Mouse (Mus musculus): ENCODE data around the gene Cst9. TPM values are rescaled to one million over a fixed set of nuclear protein-coding genes. Genes with fewer than 3 reads are reported as not detected.
A peak's percentile ranks its signal among the peaks of the same experiment; 100 is the strongest.

The Cst9 gene
- not detected for total RNA-seq (2021)
- long read RNA-seq, experiment 1, result 0 reads
- long read RNA-seq, experiment 2, result 0 reads

GRCm38 (mm10) chr2:148834912-148835311, at the start of gene Cst9:
Gene Cst9 (plus strand): TSS chr2:148835147.
- DNase-seq (ENCODE audit: low spot score in 2 of 2), result no peak

- DNase-seq (ENCODE audit: low spot score in 2 of 2), result no peak
Observed at GRCm38 (mm10) chr2:148789142-148789541, 45.8 kb upstream of the Cst9 start, which contains the start of gene Cst12. Gene Cst12 (plus strand): TSS chr2:148789361.

- DNase-seq (ENCODE audit: low spot score in 2 of 2), result no peak
Observed at GRCm38 (mm10) chr2:148798485-148798884, 36.5 kb upstream of the Cst9 start, which contains the start of gene Cst8. Gene Cst8 (plus strand): TSS chr2:148798785.

- DNase-seq (ENCODE audit: low spot score in 2 of 2), result no peak
Observed at GRCm38 (mm10) chr2:148801491-148801921, 33.4 kb upstream of the Cst9 start.

- no peak for DNase-seq (ENCODE audit: low spot score in 2 of 2)
Observed at GRCm38 (mm10) chr2:148806696-148807095, 28.3 kb upstream of the Cst9 start.

GRCm38 (mm10) chr2:148819909-148820308, 15.0 kb upstream of the Cst9 start, which contains the start of gene Cst13:
Gene Cst13 (plus strand): TSS chr2:148820081.
- DNase-seq (ENCODE audit: low spot score in 2 of 2), result no peak

- DNase-seq (ENCODE audit: low spot score in 2 of 2), result no peak
Observed at GRCm38 (mm10) chr2:148825986-148826385, 9.0 kb upstream of the Cst9 start.

- DNase-seq (ENCODE audit: low spot score in 2 of 2), result no peak
Observed at GRCm38 (mm10) chr2:148838075-148838777, 3.3 kb downstream of the Cst9 start.

- DNase-seq (ENCODE audit: low spot score in 2 of 2), result no peak
Observed at GRCm38 (mm10) chr2:148839224-148839623, 4.3 kb downstream of the Cst9 start.

- peak; percentile 30 to 57 for DNase-seq (ENCODE audit: low spot score in 2 of 2)
Observed at GRCm38 (mm10) chr2:148851116-148851906, 16.4 kb downstream of the Cst9 start.

- no peak for DNase-seq (ENCODE audit: low spot score in 2 of 2)
Observed at GRCm38 (mm10) chr2:148856630-148857400, 21.9 kb downstream of the Cst9 start.

- DNase-seq (ENCODE audit: low spot score in 2 of 2), result no peak
Observed at GRCm38 (mm10) chr2:148857506-148857905, 22.6 kb downstream of the Cst9 start.

GRCm38 (mm10) chr2:148860993-148861392, 26.0 kb downstream of the Cst9 start:
- DNase-seq (ENCODE audit: low spot score in 2 of 2), result no peak

GRCm38 (mm10) chr2:148861693-148862092, 26.7 kb downstream of the Cst9 start:
- DNase-seq (ENCODE audit: low spot score in 2 of 2), result no peak

GRCm38 (mm10) chr2:148864966-148865365, 30.0 kb downstream of the Cst9 start, which contains the start of gene 9230104L09Rik:
Gene 9230104L09Rik (minus strand): TSS chr2:148865038.
- DNase-seq (ENCODE audit: low spot score in 2 of 2), result no peak

- DNase-seq (ENCODE audit: low spot score in 2 of 2), result no peak
Observed at GRCm38 (mm10) chr2:148868959-148869358, 34.0 kb downstream of the Cst9 start.

- DNase-seq (ENCODE audit: low spot score in 2 of 2), result no peak
Observed at GRCm38 (mm10) chr2:148870526-148870925, 35.6 kb downstream of the Cst9 start.

GRCm38 (mm10) chr2:148872860-148873259, 37.9 kb downstream of the Cst9 start:
- no peak for DNase-seq (ENCODE audit: low spot score in 2 of 2)

- no peak for DNase-seq (ENCODE audit: low spot score in 2 of 2)
Observed at GRCm38 (mm10) chr2:148874224-148874616, 39.3 kb downstream of the Cst9 start.

GRCm38 (mm10) chr2:148874617-148875334, 39.8 kb downstream of the Cst9 start:
- DNase-seq (ENCODE audit: low spot score in 2 of 2), result no peak

All from gastrocnemius, postnatal 4 days (tissue).